10 mouse cellular contexts compared by ENCODE assay signal in the genomic region with DNA sequence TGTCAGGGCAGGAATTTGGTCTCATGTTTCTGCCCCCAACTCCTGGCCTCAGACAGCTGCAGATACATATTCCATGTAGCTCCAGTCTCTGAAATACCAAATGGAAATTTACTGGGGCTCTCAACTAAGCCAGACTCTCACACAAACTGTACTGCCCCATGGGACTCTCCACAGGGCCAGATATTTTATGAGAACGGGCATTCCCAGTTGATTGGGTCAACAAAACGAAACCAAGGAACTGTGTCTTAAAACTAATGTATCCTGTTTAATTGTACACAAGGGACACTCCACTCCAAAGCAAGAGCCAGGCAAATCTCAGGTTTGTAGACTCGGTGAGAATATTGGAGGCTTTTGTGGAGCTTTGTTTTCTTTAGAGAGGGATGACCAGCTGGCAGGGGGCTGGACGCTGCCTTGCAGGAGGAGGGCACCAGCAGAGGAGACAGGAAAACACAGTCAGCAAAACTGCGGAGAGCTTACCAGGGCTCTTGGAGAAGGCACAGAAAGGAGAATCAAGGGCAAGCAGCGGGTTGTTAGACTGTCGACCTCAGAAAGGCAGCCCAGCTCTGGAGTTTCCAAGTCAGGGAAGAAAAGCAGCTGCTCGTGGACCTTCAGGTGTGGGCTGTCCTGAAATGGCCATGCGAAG. TPM values are rescaled to one million over a fixed set of nuclear protein-coding genes. Genes with fewer than 3 reads are reported as not detected.
DNase-seq lines count a peak whose midpoint lies in the region; ATAC-seq and TF ChIP-seq lines count a peak whose summit lies in the region.
"Had no signal": no experiment of that assay in that cellular context is flagged by ENCODE, and none has a peak within 500 bp of the region (broad histone marks: within the 10 kb centered on the region; RNA-seq: fewer than 3 reads in every experiment).

No protein-coding gene starts in this region.

- no peak for TF ChIP-seq CTCF in left cerebral cortex, adult 2 months (IDR thresholded peaks at IDR 0.05)

- peaks cover 15% of the 10 kb centered on the region for H3K4me1 ChIP-seq in embryonic facial prominence, embryonic 11.5 days (ENCODE audit: control insufficient read depth, insufficient read depth, low read length)

- no peaks in the 10 kb centered on the region for H3K9me3 ChIP-seq in embryonic facial prominence, embryonic 11.5 days (replicated peaks; ENCODE audit: control insufficient read depth, low read length)
- H3K9me3 ChIP-seq: G1E had no signal

- peak overlapping the region; percentile 49; the same call in 1 of the 2 replicates for H3K27ac ChIP-seq in left cerebral cortex, adult 2 months
- peak overlapping the region; percentile 77 for H3K27ac ChIP-seq in embryonic facial prominence, embryonic 11.5 days (replicated peaks; ENCODE audit: low read depth, low read length)

- no peak for ATAC-seq in embryonic facial prominence, embryonic 11.5 days (replicated peaks; ENCODE audit: insufficient number of reproducible peaks, low FRiP score, low TSS enrichment, low read depth)
- peak; percentile 59 for ATAC-seq in megakaryocyte progenitor cell, adult 5-6 weeks (replicated peaks; ENCODE audit: poor library complexity)

- no peaks in the 10 kb centered on the region for H3K27me3 ChIP-seq in embryonic facial prominence, embryonic 11.5 days (ENCODE audit: control insufficient read depth, insufficient read depth, low read length)

- H3K4me3 ChIP-seq in left cerebral cortex, adult 2 months, result peak overlapping the region; percentile 7
- H3K4me3 ChIP-seq in embryonic facial prominence, embryonic 11.5 days (ENCODE audit: low read depth, low read length), result no peak overlapping the region

- no peak for DNase-seq in left cerebral cortex, adult 2 months (ENCODE audit: extremely low spot score in 1 of 2, low spot score in 2 of 2)
- DNase-seq in left cerebral cortex, adult 11 months (ENCODE audit: low spot score), result no peak
- DNase-seq in embryonic facial prominence, embryonic 11.5 days (ENCODE audit: low spot score), result peak; percentile 60
- DNase-seq in heart, postnatal 10 days, result peak; percentile 69 to 76
- DNase-seq in kidney, postnatal 36 days, result peak; percentile 70 to 74
- DNase-seq in testis, postnatal 14 days (ENCODE audit: low spot score), result peak; percentile 29
- DNase-seq in spleen, postnatal 14 days (ENCODE audit: low spot score in 2 of 2), result no peak

- WGBS in embryonic facial prominence, embryonic 11.5 days, result 27% methylated on average over 9 of the region's 9 CpGs

- intact Hi-C loops in left cerebral cortex, adult 2 months (cut with DNase I), result no loop called here
- intact Hi-C loops in heart, postnatal 10 days (cut with DNase I), result no loop called here

- peak overlapping the region; percentile 48 for H3K9ac ChIP-seq in embryonic facial prominence, embryonic 11.5 days (replicated peaks; ENCODE audit: low read length)

- H3K36me3 ChIP-seq in embryonic facial prominence, embryonic 11.5 days (replicated peaks; ENCODE audit: control insufficient read depth, insufficient read depth, low read depth, low read length), result no peaks in the 10 kb centered on the region

- H3K4me2 ChIP-seq in embryonic facial prominence, embryonic 11.5 days (ENCODE audit: low read depth, low read length), result peak overlapping the region; percentile 10; the same call in 1 of the 2 replicates

RNA-seq across cellular contexts. Expression of gene C87436, which starts 42.1 kb away (rescaled TPM):
- 10 to 100 TPM; 19.3 to 24.7 TPM for total RNA-seq in left cerebral cortex, adult 2 months (2021)
- 23.8 and 25.1 TPM in 2 replicates for polyA plus RNA-seq in embryonic facial prominence, embryonic 11.5 days (2014; fragmentation: Nextera tagmentation; extraction: Ambion mirVana)
- total RNA-seq in heart, postnatal 10 days (2021), result 10 to 100 TPM; 10.5 to 11.4 TPM
- total RNA-seq in megakaryocyte progenitor cell, adult 5-6 weeks (2015), result 27.1 and 45.4 TPM in 2 replicates
- total RNA-seq in megakaryocyte progenitor cell, adult 5-6 weeks (2017), result 25.6 and 45.9 TPM in 2 replicates

RNA-seq across cellular contexts. Expression of gene Pcbp1, which starts 45.8 kb away (rescaled TPM):
- total RNA-seq in left cerebral cortex, adult 2 months (2021), result 100 to 1,000 TPM; 174 to 176 TPM
- polyA plus RNA-seq in embryonic facial prominence, embryonic 11.5 days (2014; fragmentation: Nextera tagmentation; extraction: Ambion mirVana), result 405 and 423 TPM in 2 replicates
- 100 to 1,000 TPM; 205 to 210 TPM for total RNA-seq in heart, postnatal 10 days (2021)
- total RNA-seq in megakaryocyte progenitor cell, adult 5-6 weeks (2015), result 333 and 352 TPM in 2 replicates
- total RNA-seq in megakaryocyte progenitor cell, adult 5-6 weeks (2017), result 107 and 114 TPM in 2 replicates

RNA-seq across cellular contexts. Expression of gene Gm44790, which starts 53.9 kb away (rescaled TPM):
- total RNA-seq in left cerebral cortex, adult 2 months (2021), result not detected
- not detected in 2 replicates for polyA plus RNA-seq in embryonic facial prominence, embryonic 11.5 days (2014; fragmentation: Nextera tagmentation; extraction: Ambion mirVana)
- total RNA-seq in heart, postnatal 10 days (2021), result under 1 TPM in 1 of 2 experiments, not detected in 1; 0.93 TPM
- not detected in 2 replicates for total RNA-seq in megakaryocyte progenitor cell, adult 5-6 weeks (2015)
- 1.8 TPM in 1 of 2 replicates, not detected in the other for total RNA-seq in megakaryocyte progenitor cell, adult 5-6 weeks (2017)
- total RNA-seq: left cerebral cortex, postnatal 25 days had no signal

Comparison
In these comparisons a context has a peak if more than half of its experiments do, and no peak if none do; other contexts are left out.
1. DNase-seq: peak in embryonic facial prominence, embryonic 11.5 days (single experiment), heart, postnatal 10 days (2 of 2), kidney, postnatal 36 days (2 of 2) and testis, postnatal 14 days (single experiment); none in left cerebral cortex, adult 2 months (0 of 2), left cerebral cortex, adult 11 months (single experiment) and spleen, postnatal 14 days (0 of 2).